ENCODE assay signal across 8 mouse cellular contexts in genomic region chr16:96159091-96159731, GRCm38 (mm10). TPM values are rescaled to one million over a fixed set of nuclear protein-coding genes. Genes with fewer than 3 reads are reported as not detected.
DNase-seq lines count a peak whose midpoint lies in the region; ATAC-seq lines count a peak whose summit lies in the region.

No protein-coding gene starts in this region.

- peak; percentile 68 for DNase-seq in R1 (ENCODE audit: low read depth, low spot score)
- peak; percentile 61 for DNase-seq in cerebellum, adult 11-12 months
- peak; percentile 64 to 70 for DNase-seq in heart, postnatal 36 days
- peak; percentile 27 to 42 for DNase-seq in layer of hippocampus, postnatal 36 days
- DNase-seq in lung, postnatal 4 days = peak; percentile 81 to 82
- peak; percentile 36 for DNase-seq in retina, postnatal 7 days (ENCODE audit: low read depth, low spot score)
- DNase-seq in urinary bladder, postnatal 4 days (ENCODE audit: low spot score in 2 of 2) = peak; percentile 69 to 82

- H3K9me3 ChIP-seq in forebrain, embryonic 15.5 days = no peaks in the 10 kb centered on the region

- H3K27ac ChIP-seq in forebrain, embryonic 15.5 days (replicated peaks) = peak overlapping the region; percentile 35

- H3K36me3 ChIP-seq in forebrain, embryonic 15.5 days = peaks cover 9% of the 10 kb centered on the region; the same call in 1 of the 2 replicates

- H3K4me1 ChIP-seq in forebrain, embryonic 15.5 days = peaks cover 22% of the 10 kb centered on the region

- peak; percentile 73 for ATAC-seq in forebrain, embryonic 15.5 days (replicated peaks)

- H3K27me3 ChIP-seq in forebrain, embryonic 15.5 days = no peaks in the 10 kb centered on the region

- intact Hi-C loops in heart, postnatal 36 days (cut with DNase I) = loop anchor here (5.0 kb wide), 1 partner anchor 183 kb away; no protein-coding TSS in a partner anchor

- H3K4me2 ChIP-seq in forebrain, embryonic 15.5 days (replicated peaks) = peak overlapping the region; percentile 71

- H3K9ac ChIP-seq in forebrain, embryonic 15.5 days (replicated peaks) = peak overlapping the region; percentile 69

- H3K4me3 ChIP-seq in forebrain, embryonic 15.5 days = peak overlapping the region; percentile 41

- WGBS in forebrain, embryonic 15.5 days = under 1% methylated on average over 67 of the region's 67 CpGs

RNA-seq across cellular contexts. Expression of gene Wrb, which starts 14.0 kb away (rescaled TPM):
- 163 and 175 TPM in 2 replicates for polyA plus RNA-seq in forebrain, embryonic 15.5 days (2015; fragmentation: Nextera tagmentation; extraction: Ambion mirVana)
- 10 to 100 TPM; 14.3 to 15.5 TPM for total RNA-seq in heart, postnatal 36 days (2021)
- 10 to 100 TPM; 70.8 to 73.3 TPM for total RNA-seq in layer of hippocampus, postnatal 36 days (2021)

RNA-seq across cellular contexts. Expression of gene Hmgn1, which starts 31.7 kb away (rescaled TPM):
- polyA plus RNA-seq in forebrain, embryonic 15.5 days (2015; fragmentation: Nextera tagmentation; extraction: Ambion mirVana) = 543 and 563 TPM in 2 replicates
- 10 to 100 TPM; 45.2 to 52.8 TPM for total RNA-seq in heart, postnatal 36 days (2021)
- total RNA-seq in layer of hippocampus, postnatal 36 days (2021) = 10 to 100 TPM; 79.7 to 91.4 TPM

RNA-seq across cellular contexts. Expression of gene Lca5l, which starts 32.9 kb away (rescaled TPM):
- polyA plus RNA-seq in forebrain, embryonic 15.5 days (2015; fragmentation: Nextera tagmentation; extraction: Ambion mirVana) = 1.5 and 1.6 TPM in 2 replicates
- under 1 TPM; 0.38 to 0.53 TPM for total RNA-seq in heart, postnatal 36 days (2021)
- 1 to 10 TPM; 1.6 to 1.7 TPM for total RNA-seq in layer of hippocampus, postnatal 36 days (2021)

RNA-seq across cellular contexts. Expression of gene Sh3bgr, which starts 41.0 kb away (rescaled TPM):
- 0.65 and 0.69 TPM in 2 replicates for polyA plus RNA-seq in forebrain, embryonic 15.5 days (2015; fragmentation: Nextera tagmentation; extraction: Ambion mirVana)
- 100 to 1,000 TPM; 335 to 411 TPM for total RNA-seq in heart, postnatal 36 days (2021)
- total RNA-seq in layer of hippocampus, postnatal 36 days (2021) = 1 to 10 TPM; 2.2 to 2.9 TPM

Comparison
In these comparisons a context has a peak if more than half of its experiments do, and no peak if none do; other contexts are left out.
1. Peak in every context shown above with its lines: DNase-seq, ATAC-seq, H3K4me3 ChIP-seq and H3K27ac ChIP-seq.
2. RNA of gene Wrb, which starts 14.0 kb away (total RNA-seq): 70.8 to 73.3 TPM in layer of hippocampus, postnatal 36 days; 14.3 to 15.5 TPM in heart, postnatal 36 days; every median in the first group is over 4 times any median in the second.